Mouse (Mus musculus): ENCODE results near the gene Syngap1. TPM values are rescaled to one million over a fixed set of nuclear protein-coding genes. Genes with fewer than 3 reads are reported as not detected.

The Syngap1 gene
- polyA plus RNA-seq, 1 experiment = 14.8 TPM

- no peaks in the 10 kb centered on the region; the same call in 1 of the 2 replicates for H3K36me3 ChIP-seq (ENCODE audit: control insufficient read depth, insufficient read depth, low read length)
- no peak overlapping the region for H3K27ac ChIP-seq (ENCODE audit: insufficient read depth, low read depth, low read length)
- TF ChIP-seq POLR2A (IDR thresholded peaks at IDR 0.05; ENCODE audit: low read depth, low read length) (no peak), CTCF (conservative IDR thresholded peaks at IDR 0.05; ENCODE audit: insufficient read depth, insufficient read length, low read depth, low read length) (no peak)
- H3K27me3 ChIP-seq (replicated peaks; ENCODE audit: control insufficient read depth, insufficient read depth, low read length) = no peaks in the 10 kb centered on the region
- no peaks in the 10 kb centered on the region for H3K4me1 ChIP-seq (ENCODE audit: control insufficient read depth, insufficient read depth, low read length)
- H3K4me3 ChIP-seq (ENCODE audit: insufficient read depth, low read depth, low read length) = no peak overlapping the region
- DNase-seq = no peak
- WGBS = 61% methylated on average over 2 of the region's 2 CpGs
Observed at GRCm38 (mm10) chr17:26979426-26979825, 38.4 kb downstream of the Syngap1 start.

GRCm38 (mm10) chr17:26981050-26981449 is 40.0 kb downstream of the Syngap1 start:
- TF ChIP-seq POLR2A (IDR thresholded peaks at IDR 0.05; ENCODE audit: low read depth, low read length) (no peak), CTCF (conservative IDR thresholded peaks at IDR 0.05; ENCODE audit: insufficient read depth, insufficient read length, low read depth, low read length) (no peak)
- Histone ChIP-seq H3K4me1 (ENCODE audit: control insufficient read depth, insufficient read depth, low read length) (no peaks in the 10 kb centered on the region), H3K4me3 (ENCODE audit: insufficient read depth, low read depth, low read length) (no peak overlapping the region), H3K27ac (ENCODE audit: insufficient read depth, low read depth, low read length) (no peak overlapping the region), H3K36me3 (ENCODE audit: control insufficient read depth, insufficient read depth, low read length) (no peaks in the 10 kb centered on the region; the same call in 1 of the 2 replicates), H3K27me3 (replicated peaks; ENCODE audit: control insufficient read depth, insufficient read depth, low read length) (no peaks in the 10 kb centered on the region)
- no peak for DNase-seq
- 55% methylated on average over 2 of the region's 2 CpGs for whole genome bisulfite sequencing

- Histone ChIP-seq H3K36me3 (ENCODE audit: control insufficient read depth, insufficient read depth, low read length) (no peaks in the 10 kb centered on the region), H3K4me3 (ENCODE audit: insufficient read depth, low read depth, low read length) (no peak overlapping the region), H3K27ac (ENCODE audit: insufficient read depth, low read depth, low read length) (no peak overlapping the region), H3K27me3 (replicated peaks; ENCODE audit: control insufficient read depth, insufficient read depth, low read length) (no peaks in the 10 kb centered on the region), H3K4me1 (ENCODE audit: control insufficient read depth, insufficient read depth, low read length) (no peaks in the 10 kb centered on the region)
- TF ChIP-seq POLR2A (IDR thresholded peaks at IDR 0.05; ENCODE audit: low read depth, low read length) = no peak
- no peak for TF ChIP-seq CTCF (conservative IDR thresholded peaks at IDR 0.05; ENCODE audit: insufficient read depth, insufficient read length, low read depth, low read length)
- DNase-seq = no peak
- WGBS = 77% methylated on average over 4 of the region's 4 CpGs
Observed at GRCm38 (mm10) chr17:26983382-26983781, 42.3 kb downstream of the Syngap1 start.

GRCm38 (mm10) chr17:26985503-26986179 is 44.6 kb downstream of the Syngap1 start:
- no peak for DNase-seq
- 55% methylated on average over 10 of the region's 10 CpGs for WGBS
- Histone ChIP-seq H3K36me3 (ENCODE audit: control insufficient read depth, insufficient read depth, low read length) (no peaks in the 10 kb centered on the region), H3K4me3 (ENCODE audit: insufficient read depth, low read depth, low read length) (no peak overlapping the region), H3K27ac (ENCODE audit: insufficient read depth, low read depth, low read length) (no peak overlapping the region), H3K4me1 (ENCODE audit: control insufficient read depth, insufficient read depth, low read length) (no peaks in the 10 kb centered on the region), H3K27me3 (replicated peaks; ENCODE audit: control insufficient read depth, insufficient read depth, low read length) (no peaks in the 10 kb centered on the region)
- TF ChIP-seq POLR2A (IDR thresholded peaks at IDR 0.05; ENCODE audit: low read depth, low read length) = no peak
- no peak for TF ChIP-seq CTCF (conservative IDR thresholded peaks at IDR 0.05; ENCODE audit: insufficient read depth, insufficient read length, low read depth, low read length)

- Histone ChIP-seq H3K27me3 (replicated peaks; ENCODE audit: control insufficient read depth, insufficient read depth, low read length) (no peaks in the 10 kb centered on the region), H3K4me3 (ENCODE audit: insufficient read depth, low read depth, low read length) (no peak overlapping the region), H3K27ac (ENCODE audit: insufficient read depth, low read depth, low read length) (no peak overlapping the region), H3K4me1 (ENCODE audit: control insufficient read depth, insufficient read depth, low read length) (no peaks in the 10 kb centered on the region), H3K36me3 (ENCODE audit: control insufficient read depth, insufficient read depth, low read length) (no peaks in the 10 kb centered on the region)
- DNase-seq = no peak
- TF ChIP-seq POLR2A (IDR thresholded peaks at IDR 0.05; ENCODE audit: low read depth, low read length) (no peak), CTCF (conservative IDR thresholded peaks at IDR 0.05; ENCODE audit: insufficient read depth, insufficient read length, low read depth, low read length) (no peak)
Observed at GRCm38 (mm10) chr17:26990521-26990920, 49.5 kb downstream of the Syngap1 start.

GRCm38 (mm10) chr17:26994410-26994809 is 53.4 kb downstream of the Syngap1 start:
- peak overlapping the region; percentile 49 for H3K27ac ChIP-seq (ENCODE audit: insufficient read depth, low read depth, low read length)
- TF ChIP-seq POLR2A (IDR thresholded peaks at IDR 0.05; ENCODE audit: low read depth, low read length) = no peak
- TF ChIP-seq CTCF (conservative IDR thresholded peaks at IDR 0.05; ENCODE audit: insufficient read depth, insufficient read length, low read depth, low read length) = no peak
- H3K27me3 ChIP-seq (replicated peaks; ENCODE audit: control insufficient read depth, insufficient read depth, low read length) = no peaks in the 10 kb centered on the region
- H3K36me3 ChIP-seq (ENCODE audit: control insufficient read depth, insufficient read depth, low read length) = no peaks in the 10 kb centered on the region
- peak overlapping the region; percentile 7; the same call in 1 of the 2 replicates for H3K4me3 ChIP-seq (ENCODE audit: insufficient read depth, low read depth, low read length)
- 50% methylated on average over 14 of the region's 14 CpGs for WGBS
- peak; percentile 75 for DNase-seq
- no peaks in the 10 kb centered on the region for H3K4me1 ChIP-seq (ENCODE audit: control insufficient read depth, insufficient read depth, low read length)

- Histone ChIP-seq H3K36me3 (ENCODE audit: control insufficient read depth, insufficient read depth, low read length) (no peaks in the 10 kb centered on the region), H3K27me3 (replicated peaks; ENCODE audit: control insufficient read depth, insufficient read depth, low read length) (no peaks in the 10 kb centered on the region), H3K27ac (ENCODE audit: insufficient read depth, low read depth, low read length) (peak overlapping the region; percentile 49), H3K4me1 (ENCODE audit: control insufficient read depth, insufficient read depth, low read length) (no peaks in the 10 kb centered on the region), H3K4me3 (ENCODE audit: insufficient read depth, low read depth, low read length) (peak overlapping the region; percentile 7; the same call in 1 of the 2 replicates)
- TF ChIP-seq CTCF (conservative IDR thresholded peaks at IDR 0.05; ENCODE audit: insufficient read depth, insufficient read length, low read depth, low read length) = no peak
- TF ChIP-seq POLR2A (IDR thresholded peaks at IDR 0.05; ENCODE audit: low read depth, low read length) = no peak
- 73% methylated on average over 6 of the region's 6 CpGs for WGBS
- DNase-seq = no peak
Observed at GRCm38 (mm10) chr17:26995006-26995405, 54.0 kb downstream of the Syngap1 start.

All from kidney, adult 2 months (tissue).